Mouse (Mus musculus) ES-Bruce4 (cell line): ENCODE measurements at regions not wholly inside any gene's neighbourhood (a gene's known extent, or its start where the extent isn't known, plus 50 kb on each side); places are given as distances from the start of the nearest gene placed in this dataset.

Experiments
- H3K27ac ChIP-seq: 2 replicates; pipeline ENCODE4 v1.5.1; 2012; ENCODE audit warnings: low read length, inconsistent platforms; ENCODE audit not compliant: insufficient read depth
- H3K27me3 ChIP-seq: 2 replicates; pipeline ENCODE4 v1.6.1; 2012; ENCODE audit warnings: mild to moderate bottlenecking, low read length, inconsistent platforms; ENCODE audit not compliant: control insufficient read depth, poor library complexity, insufficient read depth, severe bottlenecking
- H3K36me3 ChIP-seq: 2 replicates; pipeline ENCODE4 v1.6.1; 2012; ENCODE audit warnings: inconsistent platforms, mild to moderate bottlenecking, low read length, moderate library complexity; ENCODE audit not compliant: control insufficient read depth, poor library complexity, insufficient read depth, severe bottlenecking
- H3K4me1 ChIP-seq: one replicate; pipeline ENCODE4 v1.8.1; 2011; ENCODE audit warnings: low read length; ENCODE audit not compliant: control insufficient read depth, insufficient read depth
- H3K4me3 ChIP-seq: 2 replicates; pipeline ENCODE4 v1.5.1; 2011; ENCODE audit warnings: low read depth, mild to moderate bottlenecking, low read length
- H3K9ac ChIP-seq: 2 replicates; pipeline ENCODE4 v1.6.1; 2012; ENCODE audit warnings: low read depth, mild to moderate bottlenecking, inconsistent platforms; ENCODE audit not compliant: poor library complexity, severe bottlenecking
- H3K9me3 ChIP-seq: replicated peaks from 2 replicates; pipeline ENCODE4 v1.6.1; 2012; ENCODE audit warnings: mild to moderate bottlenecking, low read length, inconsistent platforms; ENCODE audit not compliant: control insufficient read depth, poor library complexity, insufficient read depth, severe bottlenecking
- CTCF ChIP-seq: IDR thresholded peaks from one replicate; pipeline ENCODE4 v1.8.1; 2011; ENCODE audit warnings: low read depth, low read length
- EP300 ChIP-seq: IDR thresholded peaks from 2 replicates; pipeline ENCODE4 v1.6.1; 2011; ENCODE audit warnings: low read depth, low read length; ENCODE audit not compliant: insufficient read depth
- POLR2A ChIP-seq: IDR thresholded peaks from one replicate; pipeline ENCODE4 v1.8.1; 2011; ENCODE audit warnings: low read length; ENCODE audit not compliant: insufficient read depth

DNA sequence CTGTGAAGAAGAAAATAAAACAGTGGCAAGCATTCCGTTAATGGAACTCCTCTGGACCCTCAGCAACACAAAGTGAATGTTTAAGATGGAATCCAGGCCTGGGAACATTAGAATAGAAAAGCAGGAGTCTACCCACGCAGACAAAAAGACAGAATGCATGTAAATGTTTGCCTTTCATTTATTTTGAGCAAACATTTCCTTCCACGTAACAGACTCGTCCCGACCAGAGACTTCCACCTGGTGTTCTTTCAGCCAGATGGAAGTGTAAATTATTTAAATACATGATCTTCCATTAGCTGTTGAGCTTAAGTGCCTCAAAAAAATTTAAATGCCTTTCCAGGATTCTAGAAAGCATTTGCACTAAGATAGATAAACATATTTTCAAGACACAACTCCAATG is 722.3 kb downstream of the 1700064H15Rik start:
- Histone ChIP-seq H3K4me3 (no peak overlapping the region), H3K9ac (no peak overlapping the region), H3K27me3 (no peaks in the 10 kb centered on the region), H3K36me3 (no peaks in the 10 kb centered on the region), H3K27ac (no peak overlapping the region), H3K9me3 (no peaks in the 10 kb centered on the region), H3K4me1 (no peaks in the 10 kb centered on the region)
- no peak for TF ChIP-seq EP300
- TF ChIP-seq POLR2A: no peak
- no peak for TF ChIP-seq CTCF

DNA sequence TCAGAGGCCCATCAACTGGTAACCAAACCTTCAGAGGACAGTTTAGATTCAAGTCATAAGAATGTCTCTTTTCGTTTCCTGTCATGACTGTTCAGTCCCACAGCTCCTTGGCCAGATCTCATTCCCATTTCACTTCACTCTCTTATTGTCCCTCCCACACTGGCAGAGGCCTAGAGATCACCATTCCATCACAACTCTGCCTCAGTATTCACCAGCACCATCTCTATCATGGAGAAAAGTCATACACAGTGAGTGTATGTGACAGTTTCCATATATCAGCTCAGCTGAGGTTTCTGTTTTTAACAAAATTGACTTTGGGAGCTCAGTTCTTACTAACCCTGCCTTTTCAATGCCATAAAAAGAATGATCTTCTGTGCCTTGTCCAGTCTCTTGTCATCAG is 719.7 kb downstream of the 1700064H15Rik start:
- no peaks in the 10 kb centered on the region for H3K27me3 ChIP-seq
- no peak for TF ChIP-seq EP300
- TF ChIP-seq CTCF: no peak
- TF ChIP-seq POLR2A: no peak
- no peaks in the 10 kb centered on the region for H3K9me3 ChIP-seq
- H3K4me3 ChIP-seq: no peak overlapping the region
- H3K36me3 ChIP-seq: no peaks in the 10 kb centered on the region
- H3K4me1 ChIP-seq: no peaks in the 10 kb centered on the region
- H3K27ac ChIP-seq: no peak overlapping the region
- no peak overlapping the region for H3K9ac ChIP-seq

DNA sequence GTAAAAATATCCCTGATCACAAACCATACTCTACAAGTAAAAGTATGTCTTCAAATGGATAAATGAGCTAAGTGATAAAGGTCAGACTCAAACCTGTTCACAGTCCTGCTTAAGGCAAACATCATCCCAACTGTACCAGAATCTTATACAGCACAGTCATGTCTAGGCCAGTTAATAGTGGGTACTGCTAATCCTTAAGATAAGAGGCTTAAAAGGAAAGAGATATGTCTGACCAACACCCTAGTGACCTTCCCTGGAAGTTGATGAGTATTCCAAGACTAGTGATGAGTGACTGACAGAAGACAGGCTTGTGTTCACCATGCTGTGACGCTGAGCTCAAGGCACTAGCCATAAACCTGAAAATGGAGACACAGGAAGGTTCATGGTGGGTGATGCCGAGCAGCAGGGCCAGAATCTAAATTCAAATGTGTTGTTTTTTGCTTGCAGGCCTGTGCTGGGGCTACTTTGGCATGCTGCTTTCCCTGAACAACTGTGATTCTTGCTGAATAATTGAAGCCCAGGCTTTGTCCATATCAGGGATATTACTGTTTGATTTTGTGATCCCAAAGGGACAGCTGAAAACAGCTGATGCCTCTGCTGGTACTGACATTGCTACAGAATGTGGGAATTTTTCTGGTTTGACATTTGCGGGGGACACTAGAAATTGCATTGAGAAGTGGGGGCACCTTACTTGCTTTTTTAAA is 699.9 kb downstream of the 1700064H15Rik start:
- Histone ChIP-seq H3K27me3 (no peaks in the 10 kb centered on the region), H3K27ac (no peak overlapping the region), H3K9me3 (no peaks in the 10 kb centered on the region), H3K36me3 (no peaks in the 10 kb centered on the region), H3K9ac (no peak overlapping the region), H3K4me3 (no peak overlapping the region), H3K4me1 (no peaks in the 10 kb centered on the region)
- TF ChIP-seq POLR2A (no peak), CTCF (no peak), EP300 (no peak)

DNA sequence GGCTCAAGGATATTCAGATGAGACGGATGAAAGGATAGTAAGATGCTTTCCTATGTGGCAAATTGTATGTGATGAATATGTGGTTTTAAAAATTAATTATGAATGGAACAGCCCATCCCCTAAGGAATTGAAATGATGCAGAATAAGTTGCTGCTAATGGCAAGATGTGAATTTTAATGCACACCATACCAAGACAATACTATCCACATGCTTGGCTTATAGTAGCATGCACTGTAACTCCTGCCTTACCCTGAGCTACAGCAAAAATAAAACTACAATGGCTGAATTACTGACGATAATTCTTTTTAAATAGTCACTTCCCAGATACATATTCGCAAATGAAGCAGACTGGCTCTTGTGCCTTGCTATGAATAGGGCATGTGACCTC is 699.4 kb downstream of the 1700064H15Rik start:
- no peak for TF ChIP-seq CTCF
- TF ChIP-seq EP300: no peak
- TF ChIP-seq POLR2A: no peak
- no peaks in the 10 kb centered on the region for H3K9me3 ChIP-seq
- H3K36me3 ChIP-seq: no peaks in the 10 kb centered on the region
- H3K27ac ChIP-seq: no peak overlapping the region
- no peaks in the 10 kb centered on the region for H3K27me3 ChIP-seq
- no peak overlapping the region for H3K4me3 ChIP-seq
- H3K4me1 ChIP-seq: no peaks in the 10 kb centered on the region
- no peak overlapping the region for H3K9ac ChIP-seq

DNA sequence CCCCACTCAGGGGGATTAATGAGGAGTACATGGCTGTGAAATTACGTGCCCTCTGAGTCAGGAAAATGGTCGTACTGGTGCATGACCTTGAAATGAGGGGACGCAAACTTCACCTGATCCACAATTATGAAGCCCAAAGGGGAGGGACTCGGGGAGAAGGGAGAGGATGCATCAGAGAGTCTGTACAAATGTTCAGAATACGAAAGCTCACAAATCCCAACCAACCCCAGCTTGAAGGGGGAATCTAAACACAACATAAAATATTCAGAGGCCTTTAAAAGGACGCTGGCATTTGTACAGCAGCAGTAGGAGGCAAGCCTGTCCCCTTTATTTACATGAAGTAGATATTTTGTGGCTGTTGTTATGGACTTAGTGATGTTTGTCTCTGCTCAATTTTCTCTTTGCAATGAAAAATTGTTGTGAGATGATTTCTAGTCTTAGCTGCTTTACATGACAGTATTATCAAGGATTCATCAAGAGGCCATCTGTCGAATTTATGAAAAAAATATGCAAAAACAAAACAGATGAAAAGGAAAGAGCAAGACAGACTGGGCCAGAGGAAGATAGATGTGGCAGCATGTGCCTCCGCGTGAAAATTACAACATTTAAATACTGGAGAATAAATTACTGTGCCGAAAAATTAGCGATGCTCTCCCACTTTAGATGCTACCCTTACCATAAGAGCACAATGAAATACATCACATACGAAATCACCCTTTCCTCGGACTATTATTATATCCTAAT is 695.3 kb downstream of the 1700064H15Rik start:
- no peaks in the 10 kb centered on the region for H3K4me1 ChIP-seq
- H3K27ac ChIP-seq: no peak overlapping the region
- H3K9ac ChIP-seq: no peak overlapping the region
- H3K27me3 ChIP-seq: no peaks in the 10 kb centered on the region
- no peak overlapping the region for H3K4me3 ChIP-seq
- H3K36me3 ChIP-seq: no peaks in the 10 kb centered on the region
- H3K9me3 ChIP-seq: no peaks in the 10 kb centered on the region
- TF ChIP-seq EP300: no peak
- TF ChIP-seq CTCF: no peak
- TF ChIP-seq POLR2A: no peak

DNA sequence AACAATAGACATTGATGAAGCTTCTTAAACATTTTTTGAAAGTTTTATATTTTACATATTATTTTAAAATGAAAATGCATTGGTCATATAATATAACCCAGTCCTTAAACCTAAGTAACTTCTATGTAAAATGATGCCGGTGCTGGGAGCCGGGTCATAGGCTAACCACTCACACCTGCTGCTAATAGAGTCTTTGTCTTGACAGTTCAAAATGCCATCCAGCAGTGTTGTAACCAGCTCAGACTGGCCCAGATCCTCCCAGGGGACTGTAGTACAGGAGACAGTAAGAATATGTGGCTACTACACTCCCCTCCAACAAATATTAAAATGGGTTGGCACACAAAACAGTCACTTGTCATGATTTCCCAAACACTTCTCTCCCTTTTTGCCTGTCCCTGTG is 693.6 kb downstream of the 1700064H15Rik start:
- H3K9me3 ChIP-seq: no peaks in the 10 kb centered on the region
- H3K4me3 ChIP-seq: no peak overlapping the region
- no peak overlapping the region for H3K27ac ChIP-seq
- TF ChIP-seq EP300 (no peak), CTCF (no peak), POLR2A (no peak)
- H3K9ac ChIP-seq: no peak overlapping the region
- H3K36me3 ChIP-seq: no peaks in the 10 kb centered on the region
- no peaks in the 10 kb centered on the region for H3K4me1 ChIP-seq
- H3K27me3 ChIP-seq: no peaks in the 10 kb centered on the region
